Mouse (Mus musculus): ENCODE results near the gene Hspa1b.
"Not testable (repeated sequence)": the region's sequence is repeated elsewhere in the genome, so short reads cannot be mapped to it uniquely, and the experiment has no call there.

The Hspa1b gene

DNA sequence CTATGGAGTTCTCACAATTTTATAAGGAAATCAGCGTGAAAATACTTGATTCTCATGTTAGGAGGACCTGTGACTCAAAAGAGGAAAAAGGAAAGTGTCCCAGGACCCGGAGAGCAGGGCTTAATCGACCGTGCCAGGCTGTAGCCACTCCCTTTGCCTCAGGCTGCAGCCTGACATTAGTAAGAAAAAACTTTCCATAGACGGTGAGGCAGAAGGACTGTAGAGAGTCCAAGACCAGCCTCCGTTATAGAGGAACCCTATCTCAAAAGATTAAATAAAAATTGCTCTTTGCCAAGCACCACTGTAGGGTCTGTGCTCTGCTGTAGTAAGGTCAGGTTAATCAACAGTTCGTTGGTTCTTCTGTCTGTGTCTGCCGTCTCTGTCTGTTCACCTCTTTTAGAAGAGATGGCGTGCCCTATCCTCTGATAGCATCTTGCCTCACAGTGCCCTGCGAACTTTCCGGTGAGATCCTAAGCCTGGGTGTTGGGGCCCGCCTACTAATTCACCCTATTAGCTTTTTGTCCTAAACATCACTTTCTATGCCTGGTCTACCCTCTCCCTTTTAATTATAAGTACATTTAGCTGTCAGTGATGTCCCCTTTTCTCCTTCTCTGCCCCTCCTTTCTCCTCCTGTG lies 960 bp upstream of the Hspa1b start:
- in situ Hi-C loops (cut with MboI; ENCODE audit: low pct_unique_long_range_greater_than_20kb in 1 of 2, low sequenced_read_pairs in 2 of 2, unreplicated experiment in 1 of 2): no loop called here

DNA sequence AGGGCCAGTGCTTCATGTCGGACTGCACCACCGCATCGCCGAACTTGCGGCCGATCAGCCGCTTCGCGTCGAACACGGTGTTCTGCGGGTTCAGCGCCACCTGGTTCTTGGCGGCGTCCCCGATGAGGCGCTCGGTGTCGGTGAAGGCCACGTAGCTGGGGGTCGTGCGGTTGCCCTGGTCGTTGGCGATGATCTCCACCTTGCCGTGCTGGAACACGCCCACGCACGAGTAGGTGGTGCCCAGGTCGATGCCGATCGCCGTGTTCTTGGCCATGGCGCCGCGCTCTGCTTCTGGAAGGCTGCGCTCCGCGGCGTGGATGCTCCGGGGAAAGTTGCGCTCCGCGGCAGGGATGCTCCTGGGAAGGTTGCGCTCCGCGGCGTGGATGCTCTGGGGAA lies 306 bp downstream of the Hspa1b start:
- in situ Hi-C loops (cut with MboI; ENCODE audit: low pct_unique_long_range_greater_than_20kb in 1 of 2, low sequenced_read_pairs in 2 of 2, unreplicated experiment in 1 of 2): not testable (repeated sequence)

DNA sequence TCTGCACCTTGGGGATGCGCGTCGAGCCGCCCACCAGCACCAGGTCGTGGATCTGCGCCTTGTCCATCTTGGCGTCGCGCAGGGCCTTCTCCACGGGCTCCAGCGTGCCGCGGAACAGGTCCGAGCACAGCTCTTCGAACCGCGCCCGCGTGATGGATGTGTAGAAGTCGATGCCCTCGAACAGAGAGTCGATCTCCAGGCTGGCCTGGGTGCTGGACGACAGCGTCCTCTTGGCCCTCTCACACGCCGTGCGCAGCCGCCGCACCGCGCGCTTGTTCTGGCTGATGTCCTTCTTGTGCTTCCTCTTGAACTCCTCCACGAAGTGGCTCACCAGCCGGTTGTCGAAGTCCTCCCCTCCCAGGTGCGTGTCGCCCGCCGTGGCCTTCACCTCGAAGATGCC lies 1.1 kb downstream of the Hspa1b start:
- in situ Hi-C loops (cut with MboI; ENCODE audit: low pct_unique_long_range_greater_than_20kb in 1 of 2, low sequenced_read_pairs in 2 of 2, unreplicated experiment in 1 of 2): not testable (repeated sequence)

DNA sequence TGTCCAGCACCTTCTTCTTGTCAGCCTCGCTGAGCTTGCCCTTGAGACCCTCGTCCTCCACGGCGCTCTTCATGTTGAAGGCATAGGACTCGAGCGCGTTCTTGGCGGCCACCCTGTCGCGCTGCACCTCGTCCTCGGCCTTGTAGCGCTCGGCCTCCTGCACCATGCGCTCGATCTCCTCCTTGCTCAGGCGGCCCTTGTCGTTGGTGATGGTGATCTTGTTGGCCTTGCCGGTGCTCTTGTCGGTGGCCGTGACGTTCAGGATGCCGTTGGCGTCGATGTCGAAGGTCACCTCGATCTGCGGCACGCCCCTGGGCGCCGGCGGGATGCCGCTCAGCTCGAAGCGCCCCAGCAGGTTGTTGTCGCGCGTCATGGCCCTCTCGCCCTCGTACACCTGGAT lies 1.7 kb downstream of the Hspa1b start:
- in situ Hi-C loops (cut with MboI; ENCODE audit: low pct_unique_long_range_greater_than_20kb in 1 of 2, low sequenced_read_pairs in 2 of 2, unreplicated experiment in 1 of 2): not testable (repeated sequence)

DNA sequence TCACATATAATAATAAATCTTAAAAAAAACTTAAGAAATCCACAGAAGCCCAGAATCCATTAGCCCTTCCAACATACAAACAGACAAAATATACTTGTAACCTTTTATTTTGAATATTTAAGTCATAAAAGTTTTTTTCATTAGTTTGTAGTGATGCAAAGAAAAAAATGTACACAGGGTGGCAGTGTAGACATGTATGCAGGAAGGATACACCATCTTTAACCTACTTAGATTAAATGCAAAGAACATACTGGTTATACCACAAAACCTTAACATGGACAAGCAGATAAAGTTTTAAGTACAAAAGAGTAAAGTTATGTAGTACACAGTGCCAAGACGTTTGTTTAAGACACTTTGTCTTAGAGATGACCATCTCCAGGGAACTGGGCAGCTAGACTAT lies 2.7 kb downstream of the Hspa1b start:
- in situ Hi-C loops (cut with MboI; ENCODE audit: low pct_unique_long_range_greater_than_20kb in 1 of 2, low sequenced_read_pairs in 2 of 2, unreplicated experiment in 1 of 2): no loop called here

DNA sequence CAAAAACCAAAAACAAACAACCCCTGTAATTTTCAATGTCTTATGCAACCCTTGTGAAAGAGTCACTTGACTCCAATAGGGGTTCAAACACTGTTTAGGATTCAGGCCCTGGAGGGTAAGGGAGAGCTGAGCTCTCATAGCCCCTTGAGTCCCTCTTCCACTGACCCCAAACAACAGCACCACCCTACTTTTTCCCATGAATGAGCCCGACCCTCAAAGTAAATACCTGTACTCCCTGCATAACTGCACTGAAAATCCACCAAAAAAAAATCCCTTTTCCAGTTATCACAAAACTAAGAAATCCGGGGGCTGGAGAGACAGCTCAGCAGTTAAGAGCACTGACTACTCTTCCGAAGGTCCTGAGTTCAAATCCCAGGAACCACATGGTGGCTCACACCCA lies 3.2 kb downstream of the Hspa1b start:
- in situ Hi-C loops (cut with MboI; ENCODE audit: low pct_unique_long_range_greater_than_20kb in 1 of 2, low sequenced_read_pairs in 2 of 2, unreplicated experiment in 1 of 2): no loop called here

DNA sequence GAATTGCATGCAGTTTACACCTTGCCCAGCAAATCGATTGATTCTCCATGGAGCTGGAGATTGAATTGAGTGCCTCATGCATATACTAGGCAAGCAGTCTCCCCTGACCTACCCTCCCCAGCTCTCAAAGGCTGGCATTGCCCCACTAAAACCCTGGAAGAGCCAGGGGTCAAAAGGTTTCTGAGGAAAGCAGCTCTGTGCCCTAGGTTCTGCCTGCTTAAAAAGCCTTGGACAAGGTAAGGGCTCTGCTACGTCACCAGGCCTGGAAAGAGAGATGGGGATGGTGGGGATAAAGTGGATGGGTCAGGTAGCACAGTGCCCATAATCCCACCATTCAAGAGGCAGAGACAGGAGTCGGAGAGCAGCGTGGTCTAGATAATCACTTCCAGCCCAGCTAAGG lies 4.2 kb downstream of the Hspa1b start:
- in situ Hi-C loops (cut with MboI; ENCODE audit: low pct_unique_long_range_greater_than_20kb in 1 of 2, low sequenced_read_pairs in 2 of 2, unreplicated experiment in 1 of 2): no loop called here

DNA sequence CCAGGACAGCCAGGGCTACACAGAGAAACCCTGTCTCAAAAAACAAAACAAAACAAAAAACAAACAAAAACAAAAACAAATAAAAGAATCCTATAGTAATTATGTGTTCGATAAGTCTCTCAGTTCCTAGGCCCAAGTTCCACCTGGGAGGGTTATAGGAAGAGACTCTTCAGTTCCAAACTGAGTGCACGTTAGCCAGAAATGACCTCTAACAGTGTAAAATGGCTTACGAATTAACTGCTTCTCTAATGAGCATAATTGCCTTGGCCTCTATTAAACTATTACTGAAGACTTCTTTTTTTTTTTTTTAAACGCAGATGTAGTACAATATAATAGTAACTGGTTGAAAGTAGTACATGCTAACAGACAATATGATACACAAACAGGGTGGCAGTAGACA lies 5.1 kb downstream of the Hspa1b start:
- in situ Hi-C loops (cut with MboI; ENCODE audit: low pct_unique_long_range_greater_than_20kb in 1 of 2, low sequenced_read_pairs in 2 of 2, unreplicated experiment in 1 of 2): no loop called here

DNA sequence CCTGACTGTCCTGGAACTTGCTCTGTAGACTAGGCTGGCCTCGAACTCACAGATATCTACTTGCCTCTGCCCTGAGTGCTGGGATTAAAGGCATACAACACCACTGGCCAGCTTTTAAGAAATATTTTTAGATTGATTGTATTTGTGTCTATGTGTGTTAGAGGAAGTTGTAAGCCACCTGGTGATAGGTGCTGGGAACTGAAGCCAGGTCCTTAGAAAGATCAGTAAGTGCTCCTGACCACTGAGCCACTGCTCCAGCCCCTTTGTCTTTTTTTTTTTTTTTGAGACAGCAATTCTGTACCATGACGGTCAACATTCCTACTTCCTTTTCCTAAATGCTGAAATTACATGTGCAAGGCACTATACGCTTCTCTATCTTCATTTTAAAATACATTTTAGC lies 5.8 kb downstream of the Hspa1b start:
- in situ Hi-C loops (cut with MboI; ENCODE audit: low pct_unique_long_range_greater_than_20kb in 1 of 2, low sequenced_read_pairs in 2 of 2, unreplicated experiment in 1 of 2): no loop called here

DNA sequence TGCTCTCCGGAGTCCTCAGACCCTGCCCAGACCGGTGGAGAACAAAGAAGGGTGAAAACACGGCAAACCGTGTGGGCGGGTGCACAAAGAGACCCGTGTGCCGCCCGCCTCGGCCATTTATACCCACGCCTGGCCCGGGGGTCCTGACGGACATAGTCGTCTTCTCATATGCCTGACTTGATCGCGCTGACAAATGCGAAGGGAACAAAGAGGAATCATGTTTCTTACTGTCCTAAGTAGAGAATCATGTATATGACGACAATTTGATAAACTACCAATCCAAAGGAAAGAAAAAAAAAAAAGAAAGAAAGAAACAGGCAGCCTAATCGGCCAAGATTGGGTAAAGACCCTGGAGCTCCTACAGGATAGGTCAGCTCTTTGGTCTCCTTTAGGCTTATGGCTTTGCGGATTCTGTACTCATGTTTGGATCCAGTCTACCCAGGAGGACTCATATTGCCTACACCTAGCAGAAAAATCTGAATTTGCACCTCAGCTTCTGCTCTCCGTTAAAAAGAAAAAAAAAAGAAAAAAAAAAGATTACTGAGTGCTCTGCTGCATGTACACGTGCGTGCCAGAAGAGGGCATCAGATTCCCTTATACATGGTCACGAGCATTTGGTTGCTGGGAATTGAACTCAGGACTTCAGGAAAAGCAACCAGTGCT lies 6.5 kb downstream of the Hspa1b start:
- in situ Hi-C loops (cut with MboI; ENCODE audit: low pct_unique_long_range_greater_than_20kb in 1 of 2, low sequenced_read_pairs in 2 of 2, unreplicated experiment in 1 of 2): no loop called here

DNA sequence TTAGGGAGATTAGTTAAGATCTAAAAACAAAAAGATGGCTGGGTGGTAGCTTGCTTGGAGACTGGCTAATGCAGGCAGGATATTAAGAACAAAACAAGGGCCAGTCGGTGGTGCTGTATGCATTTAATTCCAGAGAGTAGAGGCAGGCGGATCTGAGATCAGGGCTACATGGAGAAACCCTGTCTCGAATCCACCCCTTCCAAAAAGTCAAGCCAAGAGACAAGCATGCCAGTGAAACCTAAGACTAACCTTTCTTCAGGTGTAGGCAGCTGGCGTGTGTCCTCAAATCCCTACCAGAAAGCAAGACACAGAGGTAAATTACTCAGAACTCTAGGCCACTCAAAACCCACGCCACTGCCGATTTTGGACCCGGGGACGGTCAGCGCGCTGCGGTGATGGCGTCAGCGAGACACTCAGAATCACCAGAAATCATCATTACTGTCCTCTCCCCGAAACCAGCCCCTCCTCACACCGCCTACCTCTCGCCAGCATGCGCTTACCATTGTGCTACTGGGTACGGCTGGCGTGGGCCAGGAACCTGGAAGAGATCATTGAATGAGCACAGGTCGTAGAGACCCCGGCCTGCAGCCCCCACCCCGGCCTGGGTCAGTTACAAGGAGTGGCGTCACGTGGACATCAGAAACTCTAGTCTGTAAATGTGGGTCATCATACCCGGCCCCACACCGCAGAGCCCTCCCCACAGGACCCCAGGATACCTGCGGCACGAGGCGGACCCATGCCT lies 7.2 kb downstream of the Hspa1b start:
- in situ Hi-C loops (cut with MboI; ENCODE audit: low pct_unique_long_range_greater_than_20kb in 1 of 2, low sequenced_read_pairs in 2 of 2, unreplicated experiment in 1 of 2): no loop called here

DNA sequence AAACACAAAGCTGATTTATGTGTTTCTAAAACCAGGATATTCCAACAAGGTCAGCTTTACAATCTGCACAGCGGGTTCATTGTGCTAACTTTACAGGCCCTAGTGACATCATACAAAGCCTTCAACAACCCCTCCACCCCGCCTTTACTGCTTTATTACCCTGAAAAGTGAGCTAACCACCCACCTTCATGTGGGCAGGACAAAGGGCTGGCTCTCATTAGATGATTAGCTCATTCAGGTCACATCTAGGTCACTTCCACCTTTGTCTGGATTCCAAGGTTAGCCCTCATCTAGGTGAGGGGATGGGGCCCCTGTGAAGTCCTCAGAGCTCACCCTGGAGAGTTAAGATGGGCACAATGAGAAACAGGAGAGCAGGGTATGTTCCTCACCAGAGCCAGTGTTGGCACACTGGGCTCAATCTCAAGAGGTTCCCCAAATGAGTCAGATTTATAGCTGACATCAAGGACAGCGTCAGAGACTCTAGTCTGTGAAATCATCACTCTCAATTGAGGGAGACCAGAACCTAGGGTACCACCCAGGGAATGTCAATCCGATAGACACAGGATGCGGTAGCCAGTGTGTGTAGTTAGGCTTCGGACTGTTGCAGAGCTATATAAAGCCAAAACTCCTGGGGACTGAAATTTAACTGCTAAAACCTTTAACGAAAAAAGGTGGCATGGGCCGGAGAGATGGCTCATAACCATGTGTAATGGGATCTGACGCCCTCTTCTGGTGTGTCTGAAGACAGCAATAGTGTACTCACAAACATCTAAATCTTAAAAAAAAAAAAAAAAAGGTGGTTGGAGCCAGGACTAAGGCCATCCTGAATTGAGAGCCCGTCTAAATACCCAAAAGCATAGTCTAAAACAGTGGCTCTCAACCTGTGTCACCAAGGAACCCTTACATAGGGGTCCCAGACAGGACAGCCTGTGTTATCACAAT lies 8.3 kb downstream of the Hspa1b start:
- in situ Hi-C loops (cut with MboI; ENCODE audit: low pct_unique_long_range_greater_than_20kb in 1 of 2, low sequenced_read_pairs in 2 of 2, unreplicated experiment in 1 of 2): no loop called here

DNA sequence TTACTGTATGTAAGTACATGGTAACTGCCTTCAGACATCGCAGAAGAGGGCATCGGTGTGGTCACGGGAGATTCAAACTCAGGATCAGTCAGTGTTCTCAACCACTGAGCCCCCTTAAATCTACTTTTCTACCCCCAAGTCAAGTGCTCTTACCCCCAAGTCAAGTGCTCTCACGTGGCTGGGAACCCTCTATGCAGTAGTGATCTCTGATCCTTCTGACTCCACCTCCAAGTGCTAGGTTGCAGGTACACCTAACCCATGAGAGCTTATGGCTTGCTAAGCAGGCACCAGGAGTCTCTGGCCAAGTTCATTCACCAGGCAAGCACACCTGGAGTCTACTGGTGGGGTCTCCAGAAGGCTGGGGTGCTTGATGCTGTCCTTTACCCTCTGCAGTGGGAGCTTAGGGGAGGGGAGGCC lies 9.5 kb downstream of the Hspa1b start:
- in situ Hi-C loops (cut with MboI; ENCODE audit: low pct_unique_long_range_greater_than_20kb in 1 of 2, low sequenced_read_pairs in 2 of 2, unreplicated experiment in 1 of 2): loop anchor here in 1 of 2 experiments (10.0 to 25.0 kb wide), 2 partner anchors 237 to 305 kb away; partner anchors contain the start of genes Atf6b and Fkbpl

DNA sequence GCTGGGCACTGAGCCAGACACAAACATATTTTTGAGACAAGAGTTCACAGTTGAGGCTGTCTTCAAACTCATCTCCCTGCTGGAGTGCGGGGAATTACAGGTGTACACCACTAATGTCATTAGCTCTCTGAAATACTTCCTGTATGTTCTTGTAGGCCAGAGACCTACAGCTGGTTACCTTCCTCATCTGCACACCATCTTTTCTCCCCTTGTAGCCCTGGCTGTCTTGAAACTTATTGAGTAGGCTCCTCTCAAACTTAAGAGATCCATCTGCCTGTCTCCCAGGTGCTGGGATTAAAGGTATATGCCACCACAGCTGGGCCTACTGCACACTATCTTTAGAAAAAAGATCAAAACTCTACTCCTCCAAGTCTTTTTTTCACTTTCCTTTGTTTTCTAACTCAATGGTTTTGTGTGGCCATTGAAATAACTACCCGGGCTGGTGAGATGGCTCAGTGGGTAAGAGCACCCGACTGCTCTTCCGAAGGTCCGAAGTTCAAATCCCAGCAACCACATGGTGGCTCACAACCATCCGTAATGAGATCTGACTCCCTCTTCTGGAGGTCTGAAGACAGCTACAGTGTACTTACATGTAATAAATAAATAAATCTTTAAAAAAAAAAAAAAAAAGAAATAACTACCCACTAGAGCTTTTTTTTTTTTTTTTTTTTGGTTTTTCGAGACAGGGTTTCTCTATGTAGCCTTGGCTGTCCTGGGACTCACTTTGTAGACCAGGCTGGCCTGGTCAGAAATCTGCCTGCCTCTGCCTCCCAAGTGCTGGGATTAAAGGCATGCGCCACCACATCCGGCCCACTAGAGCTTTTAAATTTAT lies 10.1 kb downstream of the Hspa1b start:
- in situ Hi-C loops (cut with MboI; ENCODE audit: low pct_unique_long_range_greater_than_20kb in 1 of 2, low sequenced_read_pairs in 2 of 2, unreplicated experiment in 1 of 2): loop anchor here in 1 of 2 experiments (10.0 to 25.0 kb wide), 2 partner anchors 237 to 304 kb away; partner anchors contain the start of genes Atf6b and Fkbpl

DNA sequence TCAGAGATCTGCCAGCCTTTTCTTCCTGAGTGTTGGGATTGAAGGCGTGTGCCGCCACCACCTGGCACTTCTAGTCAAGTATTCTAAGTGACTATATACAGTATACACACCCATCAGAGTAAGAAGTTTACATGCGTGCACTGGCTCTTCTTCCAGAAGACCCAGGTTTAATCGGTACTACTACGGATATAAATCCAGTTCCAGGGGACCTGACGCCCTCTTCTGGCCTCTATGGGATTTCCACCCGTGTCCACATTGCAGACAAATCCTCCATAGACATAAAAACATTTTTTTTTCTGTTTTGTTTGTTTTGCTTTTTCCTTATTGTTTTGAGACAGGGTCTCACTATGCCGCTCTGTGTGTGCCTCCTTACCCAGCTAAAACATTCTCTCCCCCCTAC lies 11.4 kb downstream of the Hspa1b start:
- in situ Hi-C loops (cut with MboI; ENCODE audit: low pct_unique_long_range_greater_than_20kb in 1 of 2, low sequenced_read_pairs in 2 of 2, unreplicated experiment in 1 of 2): loop anchor here in 1 of 2 experiments (10.0 to 25.0 kb wide), 2 partner anchors 235 to 303 kb away; partner anchors contain the start of genes Atf6b and Fkbpl

DNA sequence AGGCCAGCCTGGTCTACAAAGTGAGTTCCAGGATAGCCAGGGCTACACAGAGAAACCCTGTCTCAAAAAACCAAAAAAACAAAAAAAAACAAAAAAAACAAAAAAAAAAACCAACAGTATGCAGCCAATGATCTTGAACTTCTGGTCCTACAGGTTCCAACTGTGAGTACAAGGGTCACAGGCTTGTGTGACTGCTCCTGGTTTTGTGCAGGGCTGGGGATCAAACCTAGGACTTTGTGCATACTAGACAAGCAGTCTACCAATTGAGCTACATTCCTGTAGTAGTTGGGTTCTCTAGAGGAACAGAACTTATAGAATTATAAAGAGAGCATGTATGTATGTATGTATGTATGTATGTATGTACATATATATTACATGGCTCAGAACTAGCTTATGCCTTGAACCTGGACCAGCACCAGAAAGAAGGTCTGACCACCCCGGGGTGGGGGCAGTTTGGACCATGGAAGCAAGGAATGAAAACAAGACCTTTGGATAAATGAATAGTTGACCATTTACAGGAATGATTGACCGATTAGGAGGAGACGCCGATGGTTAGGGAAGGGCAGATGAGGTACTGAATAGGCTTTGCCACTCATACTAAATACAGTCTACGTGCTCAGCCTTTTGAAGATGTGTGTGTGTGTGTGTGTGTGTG lies 12.4 kb downstream of the Hspa1b start:
- in situ Hi-C loops (cut with MboI; ENCODE audit: low pct_unique_long_range_greater_than_20kb in 1 of 2, low sequenced_read_pairs in 2 of 2, unreplicated experiment in 1 of 2): loop anchor here in 1 of 2 experiments (10.0 to 25.0 kb wide), 2 partner anchors 234 to 302 kb away; partner anchors contain the start of genes Atf6b and Fkbpl

DNA sequence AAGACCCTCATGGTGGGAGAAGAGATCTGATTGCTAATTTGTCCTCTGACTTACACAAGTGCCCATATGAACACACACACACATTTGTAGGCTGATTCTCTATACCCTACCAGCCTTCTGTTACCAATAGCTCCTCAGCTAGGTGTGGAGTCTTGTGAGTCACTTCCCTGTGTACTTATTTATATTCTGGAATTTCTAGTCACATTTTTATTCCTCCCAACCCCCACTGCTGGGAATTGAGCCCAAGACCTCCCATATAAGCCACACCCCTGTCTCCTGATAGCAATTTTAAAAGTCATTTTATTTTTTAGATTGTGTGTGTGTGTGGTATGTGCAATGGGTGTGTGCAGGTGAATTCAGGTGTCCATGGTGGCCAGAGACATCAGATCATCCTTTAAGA lies 14.7 kb downstream of the Hspa1b start:
- in situ Hi-C loops (cut with MboI; ENCODE audit: low pct_unique_long_range_greater_than_20kb in 1 of 2, low sequenced_read_pairs in 2 of 2, unreplicated experiment in 1 of 2): loop anchor here in 1 of 2 experiments (5.0 to 25.0 kb wide), 3 partner anchors 87 to 300 kb away; partner anchors contain the start of genes Atf6b and Fkbpl
